Mouse (Mus musculus): Measurements from ENCODE around the gene Zfp977.
"Not testable (repeated sequence)": the region's sequence is repeated elsewhere in the genome, so short reads cannot be mapped to it uniquely, and the experiment has no call there.

DNA sequence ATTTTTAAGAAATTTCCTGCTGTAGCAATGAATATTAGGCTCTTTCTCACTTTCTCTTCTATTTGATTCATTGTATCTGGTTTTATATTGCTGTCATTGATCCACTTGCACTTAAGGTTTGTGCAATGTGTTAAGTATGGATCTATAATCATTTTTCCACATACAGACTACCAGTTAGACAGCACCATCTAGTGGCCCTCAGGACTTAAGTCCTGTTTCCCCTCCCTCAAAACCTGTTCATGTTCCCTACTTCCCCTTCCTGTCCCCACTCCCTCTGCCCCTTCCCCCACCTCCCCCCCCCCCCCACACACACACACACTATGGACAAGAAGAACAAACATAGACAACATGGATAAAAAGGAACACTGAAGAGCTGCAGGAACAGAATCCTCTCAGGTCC, 3.3 kb upstream of the Zfp977 start:
- TF ChIP-seq CTCF (IDR thresholded peaks at IDR 0.05; ENCODE audit: low read depth, low read length); POLR2A (IDR thresholded peaks at IDR 0.05; ENCODE audit: insufficient read depth, low read length); EP300 (IDR thresholded peaks at IDR 0.05; ENCODE audit: insufficient read depth, low read depth, low read length): not testable (repeated sequence)

Measured in ES-Bruce4 (cell line).